Mouse (Mus musculus) urinary bladder, postnatal 36 days (tissue): ENCODE measurements around the gene Nupl1.

Experiments
- DNase-seq, 2 experiments: peaks; one replicate each; pipeline ENCODE4 v3.0.0; 2022; ENCODE audit warnings: low spot score in 2 of 2, mixed read lengths in 1 of 2

The Nupl1 gene

GRCm38 (mm10) chr14:60238551-60238950, 12.7 kb downstream of the Nupl1 start:
- no peak for DNase-seq

DNA sequence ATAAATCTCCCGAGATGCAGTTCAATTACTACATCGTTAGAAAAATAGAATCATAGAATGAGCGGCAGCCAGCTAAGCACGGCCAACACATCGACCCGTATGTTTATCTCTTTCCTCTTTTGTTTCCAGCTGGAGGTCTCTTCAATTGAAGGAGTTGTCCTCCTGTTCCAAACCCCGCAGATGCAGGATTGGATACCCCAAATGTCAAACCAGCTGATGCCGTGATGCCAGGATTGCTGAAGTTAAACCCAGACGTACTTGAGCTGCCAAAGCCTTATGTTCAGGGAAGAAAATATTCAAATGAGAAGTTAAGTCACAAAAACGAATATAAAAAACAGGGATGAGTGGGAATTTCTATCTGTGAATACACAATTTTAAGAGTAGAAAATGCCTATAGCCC, 31.3 kb downstream of the Nupl1 start:
- no peak for DNase-seq

- no peak for DNase-seq
These were observed 33.6 kb downstream of the Nupl1 start for GRCm38 (mm10) chr14:60217616-60218015.

- no peak for DNase-seq
These were observed 35.1 kb downstream of the Nupl1 start for GRCm38 (mm10) chr14:60216125-60216524.

DNA sequence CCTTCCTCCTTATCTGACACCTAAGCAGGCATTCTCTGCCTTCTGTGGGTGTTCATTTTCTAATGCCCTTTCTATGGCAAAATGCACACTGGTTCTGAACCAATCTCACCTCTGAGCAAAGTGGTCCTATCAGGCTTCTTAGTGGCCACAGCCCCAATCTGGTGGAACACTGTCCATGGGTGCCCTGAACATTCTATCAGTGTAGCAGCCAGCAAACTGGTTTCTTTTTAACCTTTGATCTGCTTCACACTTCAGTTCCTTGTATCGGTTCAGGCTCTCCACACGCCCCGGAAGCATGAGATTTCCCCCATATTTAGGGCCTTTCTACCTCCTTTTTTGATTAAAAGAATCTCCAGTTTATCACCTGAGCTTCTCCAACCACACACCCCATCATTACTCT, 36.2 kb downstream of the Nupl1 start:
- DNase-seq = no peak

GRCm38 (mm10) chr14:60214040-60214439, 37.2 kb downstream of the Nupl1 start:
- no peak for DNase-seq

GRCm38 (mm10) chr14:60209166-60209565, 42.1 kb downstream of the Nupl1 start:
- DNase-seq = no peak

DNA sequence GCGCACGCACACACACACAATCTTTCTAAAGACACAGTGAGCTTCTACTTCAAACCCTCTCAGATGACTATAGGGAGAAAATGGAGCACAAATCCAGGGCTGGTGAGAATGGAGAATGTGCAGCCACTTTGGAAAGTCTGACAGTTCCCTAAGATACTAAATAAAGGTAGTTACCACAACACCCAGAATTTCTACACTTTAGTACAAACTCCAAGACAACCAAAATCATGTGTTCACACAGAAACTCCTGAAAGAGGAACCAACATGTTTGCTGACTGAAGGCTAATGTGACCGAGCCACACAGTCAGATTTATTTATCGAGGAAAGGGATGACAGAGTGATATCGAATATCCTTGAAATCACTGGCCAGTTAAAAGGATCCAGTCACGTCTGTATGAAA, 46.2 kb downstream of the Nupl1 start:
- no peak for DNase-seq

GRCm38 (mm10) chr14:60196884-60197283, 54.3 kb downstream of the Nupl1 start, which contains the start of gene Atp8a2:
Gene Atp8a2 (minus strand): TSS chr14:60197179.
- DNase-seq = no peak

DNA sequence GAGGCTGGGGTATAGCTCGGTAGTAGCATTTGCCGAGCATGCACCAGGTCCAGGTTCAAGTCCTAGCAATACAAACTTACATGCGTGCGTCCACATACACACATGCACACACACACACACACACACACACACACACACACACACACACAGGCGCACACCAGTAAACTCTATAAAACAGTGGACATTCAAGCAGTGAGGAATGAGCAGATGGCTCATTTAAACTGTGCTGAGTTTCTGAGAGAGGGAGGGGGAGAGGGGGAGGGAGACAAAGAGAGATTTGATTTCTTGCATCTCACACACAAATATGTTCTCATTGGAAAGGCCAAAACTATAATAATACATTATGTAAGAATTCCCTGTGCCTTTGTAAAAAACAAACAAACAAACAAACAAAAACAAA, 55.2 kb downstream of the Nupl1 start:
- no peak for DNase-seq

GRCm38 (mm10) chr14:60194606-60195005, 56.6 kb downstream of the Nupl1 start:
- no peak for DNase-seq

DNA sequence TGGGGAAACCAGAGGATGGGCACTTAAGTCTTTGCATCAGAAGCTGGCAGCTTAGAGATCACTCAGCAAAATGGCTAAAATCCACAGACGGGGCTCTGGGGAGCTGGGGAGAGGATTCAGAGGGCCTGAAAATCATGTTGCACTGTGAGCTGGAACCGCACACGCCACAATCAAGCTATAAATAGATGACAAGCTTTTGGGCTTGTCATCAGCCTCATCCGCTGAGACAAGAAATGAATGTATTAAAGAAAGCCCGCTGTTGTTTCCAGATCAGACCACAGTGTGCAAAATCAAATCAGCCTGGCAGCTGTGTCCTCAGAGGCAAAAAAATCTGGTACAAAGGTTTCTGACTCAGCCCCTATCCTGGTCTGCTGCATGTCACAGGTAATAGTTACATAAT, 61.5 kb downstream of the Nupl1 start:
- no peak for DNase-seq

DNA sequence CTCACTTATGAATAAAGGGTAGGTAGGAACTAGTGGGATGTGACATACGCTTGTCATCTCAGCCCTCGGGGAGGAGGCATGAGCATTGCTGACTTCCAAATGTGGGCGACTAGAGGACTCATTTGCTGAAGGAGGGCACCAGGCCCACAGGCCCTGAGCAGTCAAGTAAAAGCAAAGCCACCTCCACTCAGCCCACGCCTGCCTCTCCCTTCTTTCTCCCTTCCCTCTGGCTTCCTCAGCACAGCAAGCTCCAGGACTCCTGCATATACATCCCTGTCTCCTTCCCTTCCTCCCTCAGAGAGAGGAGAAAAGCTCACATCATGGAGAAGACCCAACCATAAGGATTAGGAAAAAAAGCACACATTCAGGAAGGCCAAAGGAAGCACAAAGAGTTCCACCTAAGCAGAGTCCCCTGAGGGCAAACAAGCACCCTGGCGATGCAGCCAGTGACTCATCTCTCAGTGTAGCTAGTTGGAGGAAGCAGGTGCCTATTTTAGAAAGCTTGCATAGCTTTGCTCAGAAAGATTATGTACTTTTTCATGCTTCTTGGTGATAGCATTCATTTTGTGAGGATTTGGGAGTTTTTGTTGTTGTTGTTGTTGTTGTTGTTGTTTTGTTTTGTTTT, 62.9 kb downstream of the Nupl1 start:
- peak in 1 of 2 experiments; percentile 17 for DNase-seq

GRCm38 (mm10) chr14:60181306-60181705, 69.9 kb downstream of the Nupl1 start:
- no peak for DNase-seq

GRCm38 (mm10) chr14:60178571-60178955, 72.7 kb downstream of the Nupl1 start:
- DNase-seq = no peak

GRCm38 (mm10) chr14:60177614-60178570, 73.3 kb downstream of the Nupl1 start:
- DNase-seq = peak; percentile 8

GRCm38 (mm10) chr14:60176891-60177613, 74.2 kb downstream of the Nupl1 start:
- DNase-seq = peak; percentile 51 to 60

- peak in 1 of 2 experiments; percentile 3 for DNase-seq
These were observed 74.8 kb downstream of the Nupl1 start for GRCm38 (mm10) chr14:60176469-60176890.

- DNase-seq = no peak
These were observed 78.8 kb downstream of the Nupl1 start for GRCm38 (mm10) chr14:60172286-60173055.

DNA sequence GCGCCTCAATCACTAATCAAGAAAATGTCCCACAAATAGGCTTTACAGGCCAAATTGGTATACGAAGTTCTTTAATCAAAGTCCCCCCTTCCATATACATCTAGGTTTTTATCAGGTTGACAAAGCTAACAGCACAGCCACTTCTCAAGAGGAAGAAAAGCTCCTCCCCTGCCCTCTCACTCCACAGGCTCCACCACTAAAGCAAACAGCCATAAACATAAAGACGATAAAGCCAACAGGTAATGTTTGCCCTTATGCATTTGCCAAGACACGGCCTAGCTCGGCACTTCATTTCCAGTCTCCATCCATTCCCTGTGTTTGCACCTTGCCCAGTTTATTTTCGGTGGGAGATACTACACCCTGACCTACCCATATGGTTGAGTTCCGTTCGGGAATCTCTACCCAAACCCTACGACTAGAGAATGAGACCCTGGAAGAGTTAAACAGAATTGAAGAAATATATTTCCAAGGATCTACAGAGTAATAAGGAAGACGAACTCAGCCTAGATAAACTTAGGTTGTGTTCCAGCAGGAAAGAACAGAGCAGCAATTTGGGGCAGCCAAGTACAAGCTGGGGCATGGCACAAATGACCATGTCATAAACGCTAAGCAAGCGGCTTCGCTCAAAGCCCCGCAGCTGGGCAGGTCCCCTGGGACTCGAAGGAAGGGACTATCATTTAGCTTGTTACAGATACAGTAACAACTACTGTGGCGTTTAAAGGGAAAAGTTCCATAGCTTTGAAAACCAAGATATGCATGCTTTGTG, 80.2 kb downstream of the Nupl1 start:
- DNase-seq = peak; percentile 24 to 26

DNA sequence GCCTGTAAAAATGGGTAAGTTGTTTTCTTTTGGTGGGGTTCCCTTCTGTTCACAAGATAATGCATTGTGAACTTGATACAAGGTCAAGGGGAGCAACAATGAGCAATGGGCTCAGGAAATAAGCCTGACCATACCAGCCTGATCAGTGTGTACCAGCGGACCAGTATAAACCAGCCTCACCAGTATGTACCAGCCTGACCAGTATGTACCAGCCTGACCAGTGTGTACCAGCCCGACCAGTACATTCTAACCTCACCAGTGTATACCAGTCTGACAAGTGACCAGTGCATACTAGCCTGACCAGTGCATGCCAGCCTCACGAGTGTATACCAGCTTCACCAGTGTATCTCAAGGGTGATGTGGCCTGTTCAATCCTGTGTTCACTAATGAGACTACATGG, 87.9 kb downstream of the Nupl1 start:
- peak in 1 of 2 experiments; percentile 37 for DNase-seq
